Mouse (Mus musculus) adrenal gland, postnatal 14 days (tissue): ENCODE measurements at regions not wholly inside any gene's neighbourhood (a gene's known extent, or its start where the extent isn't known, plus 50 kb on each side); places are given as distances from the start of the nearest gene placed in this dataset.
A peak's percentile ranks its signal among the peaks of the same experiment; 100 is the strongest.
"Not testable (repeated sequence)": the region's sequence is repeated elsewhere in the genome, so short reads cannot be mapped to it uniquely, and the experiment has no call there.

Experiments
- DNase-seq: peaks from one replicate; pipeline ENCODE4 v3.0.0; 2021; ENCODE audit warnings: mixed read lengths

DNA sequence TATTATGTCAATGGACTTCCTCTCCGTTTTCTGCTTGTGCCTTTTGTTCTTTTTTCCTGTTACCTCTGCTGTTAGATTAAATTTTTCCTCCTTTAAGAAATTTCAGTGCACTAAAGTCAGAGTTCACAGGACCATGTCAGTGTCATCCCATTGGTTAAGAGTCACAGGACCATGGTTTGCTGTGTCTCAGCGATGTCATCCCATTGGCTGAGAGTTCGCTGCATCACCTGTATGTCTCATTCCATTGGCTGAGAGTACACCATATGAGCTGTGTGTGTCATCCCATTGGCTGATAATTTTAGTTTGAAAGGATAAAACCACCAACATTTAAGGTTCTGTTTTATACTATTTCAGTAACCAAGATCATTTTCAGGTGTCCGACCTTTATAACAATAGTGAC, 50.7 kb upstream of the Jade1 start:
- no peak for DNase-seq

DNA sequence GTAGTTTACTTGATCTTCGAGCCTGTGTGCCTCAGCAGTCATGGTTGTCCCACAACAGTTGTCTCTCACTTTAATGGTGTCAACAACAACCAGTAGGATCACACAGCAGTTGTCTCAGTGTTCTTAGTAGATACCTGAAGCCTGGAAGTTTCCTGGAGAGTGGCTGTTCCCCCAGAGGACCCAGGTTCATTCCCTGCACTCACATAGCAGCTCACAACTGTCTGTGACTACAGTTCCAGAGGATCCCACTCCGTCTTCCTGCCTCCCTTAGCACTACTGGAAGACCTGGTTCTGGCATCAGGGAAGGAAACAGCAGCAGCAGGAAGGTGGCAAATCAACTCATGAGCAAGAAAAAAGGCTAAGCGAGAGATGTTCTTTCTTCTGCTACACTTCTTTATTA, 53.4 kb upstream of the Jade1 start:
- DNase-seq = no peak

DNA sequence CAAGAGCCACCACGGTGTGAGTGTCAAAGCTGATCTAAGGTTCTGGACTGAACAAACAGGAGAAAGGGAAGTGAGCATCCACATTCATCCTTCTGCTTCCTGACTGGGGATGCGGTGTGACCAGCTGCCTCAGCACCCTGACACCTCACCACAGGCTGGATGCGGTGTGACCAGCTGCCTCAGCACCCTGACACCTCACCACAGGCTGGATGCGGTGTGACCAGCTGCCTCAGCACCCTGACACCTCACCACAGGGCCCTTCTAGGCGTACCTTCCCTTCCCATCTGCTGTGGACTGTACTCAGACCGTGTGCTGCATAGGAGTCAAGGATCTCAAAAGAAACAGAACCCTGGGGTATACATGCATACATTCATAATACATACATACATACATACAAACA, 53.9 kb upstream of the Jade1 start:
- not testable (repeated sequence) for DNase-seq

DNA sequence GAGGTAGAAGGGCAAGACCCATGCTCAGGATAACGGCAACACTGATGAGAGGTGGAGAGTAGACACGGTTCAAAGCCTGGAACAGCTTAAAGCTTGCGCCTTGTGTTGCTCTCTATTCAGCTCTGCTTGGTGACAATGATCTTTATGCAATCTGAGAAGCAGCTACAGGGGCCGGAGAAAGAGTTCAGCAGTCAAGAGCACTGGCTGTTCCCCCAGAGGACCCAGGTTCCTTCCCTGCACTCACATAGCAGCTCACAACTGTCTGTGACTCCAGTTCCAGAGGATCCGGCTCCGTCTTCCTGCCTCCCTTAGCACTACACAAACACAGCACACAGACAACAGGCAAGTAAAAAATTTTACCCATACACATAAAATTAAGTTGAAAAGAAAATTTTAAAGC, 54.4 kb upstream of the Jade1 start:
- no peak for DNase-seq

DNA sequence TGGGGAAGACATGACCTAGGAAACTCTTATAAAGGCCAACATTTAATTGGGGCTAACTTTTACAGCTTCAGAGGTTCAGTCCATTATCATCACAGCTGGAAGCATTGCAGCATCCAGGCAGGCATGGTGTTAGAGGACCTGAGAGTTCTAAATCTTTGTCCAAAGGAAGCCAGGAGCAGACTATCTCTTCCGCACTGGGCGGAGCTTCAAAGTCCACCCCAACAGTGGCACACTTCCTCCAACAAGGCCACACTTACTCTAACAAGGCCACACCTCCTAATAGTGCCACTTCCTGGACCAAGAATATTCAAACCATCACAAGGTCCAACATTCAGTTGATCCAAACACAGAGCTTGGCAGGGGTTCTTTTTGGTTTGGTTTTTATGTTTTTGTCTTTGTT, 55.9 kb upstream of the Jade1 start:
- DNase-seq = no peak

DNA sequence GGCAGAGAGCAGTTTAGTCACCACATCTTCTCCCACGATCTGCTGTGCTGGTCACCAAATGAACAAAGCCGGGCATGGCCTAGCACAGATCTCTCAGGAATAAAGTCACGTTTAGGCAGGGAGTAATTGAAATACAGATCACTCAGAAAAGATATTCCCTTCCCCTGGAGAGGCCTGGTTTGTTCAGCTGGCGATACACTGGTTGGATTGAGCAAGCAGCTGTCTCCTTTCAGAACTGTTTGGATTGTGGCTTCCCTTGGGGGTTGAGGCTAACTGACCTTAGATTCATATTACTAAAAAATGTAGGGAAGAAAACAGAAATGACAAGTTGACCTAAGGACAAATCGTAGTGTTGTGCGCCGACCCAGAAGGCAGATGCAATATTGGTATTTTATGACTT, 56.7 kb upstream of the Jade1 start:
- peak; percentile 52 for DNase-seq

DNA sequence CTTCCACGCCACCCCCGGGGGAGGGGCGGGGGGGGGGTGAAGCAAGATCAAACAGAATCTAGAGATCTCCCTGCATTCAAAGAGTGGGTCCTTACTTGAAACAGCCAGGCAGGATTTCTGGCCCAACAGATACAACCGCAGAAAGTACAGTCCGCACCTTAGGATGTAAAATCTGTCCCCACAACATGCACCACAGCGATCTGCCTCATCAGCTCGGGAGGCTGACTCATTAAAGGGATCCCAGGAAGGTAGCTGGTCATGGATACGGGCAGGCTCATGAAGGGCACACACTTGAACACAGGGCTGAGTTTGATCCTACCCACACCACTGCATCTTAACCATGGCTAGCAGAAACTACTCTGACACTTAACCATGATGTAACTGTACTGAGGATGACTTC, 57.8 kb upstream of the Jade1 start:
- no peak for DNase-seq

DNA sequence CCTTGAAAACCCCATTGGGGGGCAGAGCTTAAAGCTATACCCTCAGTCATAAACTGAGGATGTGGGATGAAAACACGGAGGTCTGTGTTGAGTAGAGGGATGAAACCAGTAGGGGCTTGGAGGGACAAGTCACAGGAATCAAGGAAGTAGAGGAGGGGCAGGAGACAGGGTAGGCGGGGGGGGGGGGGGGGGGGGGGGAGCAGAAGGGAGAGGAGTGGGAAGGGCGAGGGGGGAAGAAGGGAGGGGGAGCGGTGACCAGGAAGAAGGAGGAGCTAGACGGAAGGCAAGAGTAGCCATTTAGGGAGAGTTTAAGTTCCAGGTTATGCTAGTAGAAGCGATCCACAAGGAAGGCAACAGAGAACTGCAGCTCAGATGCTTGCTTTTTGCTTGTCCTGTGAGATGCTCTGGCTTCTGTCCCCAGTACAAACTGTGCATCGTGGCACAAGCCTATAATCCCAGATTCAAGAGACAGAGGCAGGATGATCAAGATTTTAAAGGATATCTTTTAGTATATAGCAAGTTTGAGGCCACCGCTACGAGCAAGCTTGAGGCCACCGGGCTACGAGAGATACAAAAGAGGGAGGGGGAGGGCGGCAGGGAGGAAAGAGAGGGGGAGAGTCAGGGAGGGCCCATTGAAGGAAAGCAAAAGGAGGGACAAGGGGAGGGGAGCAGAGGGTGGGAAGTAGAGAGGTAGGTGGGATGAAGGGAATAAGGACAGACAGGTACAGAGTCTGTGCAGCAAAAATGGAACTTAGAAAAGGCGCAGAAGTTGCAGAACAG, 58.4 kb upstream of the Jade1 start:
- no peak for DNase-seq

DNA sequence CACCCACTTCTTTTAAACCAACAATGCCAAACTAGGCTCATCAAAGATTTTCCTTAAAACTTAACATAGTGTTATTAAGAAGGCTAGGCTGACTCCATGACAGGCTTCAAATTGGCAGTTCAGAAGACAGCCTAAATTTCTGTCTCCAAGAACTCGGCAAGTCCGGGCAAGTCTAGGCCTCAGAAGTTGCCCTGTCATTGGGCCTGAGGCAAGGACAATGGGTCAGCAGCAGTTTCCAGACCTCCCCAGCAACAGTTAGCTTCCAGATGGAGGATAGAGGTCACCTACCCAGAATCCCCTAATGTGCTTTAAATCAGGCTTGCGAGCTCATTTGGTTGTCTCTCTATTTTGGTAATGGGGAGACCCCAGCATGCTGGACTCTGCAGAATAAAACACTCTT, 59.6 kb upstream of the Jade1 start:
- no peak for DNase-seq

DNA sequence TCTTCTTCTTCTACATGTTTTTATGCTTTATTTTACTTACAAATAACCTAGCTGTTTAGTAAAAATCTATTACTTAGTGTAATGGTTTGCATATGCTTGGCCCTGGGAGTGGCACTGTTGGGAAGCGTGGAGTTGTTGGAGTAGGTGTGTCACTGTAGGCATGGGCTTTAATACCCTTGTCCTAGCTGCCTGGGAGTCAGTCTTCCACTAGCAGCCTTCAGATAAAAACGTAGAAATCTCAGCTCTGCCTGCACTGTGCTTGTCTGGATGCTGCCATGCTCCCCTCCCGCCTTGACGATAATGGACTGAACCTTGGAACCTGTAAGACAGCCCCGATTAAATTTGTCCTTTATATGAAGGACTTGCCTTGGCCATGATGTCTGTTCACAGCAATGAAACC, 60.4 kb upstream of the Jade1 start:
- DNase-seq = no peak

DNA sequence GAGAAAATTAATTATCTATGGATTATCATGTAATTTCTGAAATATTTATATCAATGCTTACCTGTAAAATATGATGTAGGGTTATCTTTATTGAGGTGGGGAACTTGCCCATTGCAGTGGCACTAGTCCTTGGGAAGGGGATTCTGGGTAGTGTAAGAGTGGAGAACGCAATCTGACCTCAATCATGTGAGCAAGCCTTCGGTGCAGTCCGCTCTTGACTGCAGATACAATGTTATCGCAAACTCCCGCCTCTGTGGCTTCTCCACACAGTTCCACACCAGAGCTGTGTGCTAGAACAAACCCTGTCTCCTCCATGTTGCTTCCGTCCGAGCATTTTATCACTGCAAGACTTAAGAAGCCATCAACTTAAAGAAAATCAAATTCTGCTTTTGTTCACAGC, 62.1 kb upstream of the Jade1 start:
- DNase-seq = no peak

DNA sequence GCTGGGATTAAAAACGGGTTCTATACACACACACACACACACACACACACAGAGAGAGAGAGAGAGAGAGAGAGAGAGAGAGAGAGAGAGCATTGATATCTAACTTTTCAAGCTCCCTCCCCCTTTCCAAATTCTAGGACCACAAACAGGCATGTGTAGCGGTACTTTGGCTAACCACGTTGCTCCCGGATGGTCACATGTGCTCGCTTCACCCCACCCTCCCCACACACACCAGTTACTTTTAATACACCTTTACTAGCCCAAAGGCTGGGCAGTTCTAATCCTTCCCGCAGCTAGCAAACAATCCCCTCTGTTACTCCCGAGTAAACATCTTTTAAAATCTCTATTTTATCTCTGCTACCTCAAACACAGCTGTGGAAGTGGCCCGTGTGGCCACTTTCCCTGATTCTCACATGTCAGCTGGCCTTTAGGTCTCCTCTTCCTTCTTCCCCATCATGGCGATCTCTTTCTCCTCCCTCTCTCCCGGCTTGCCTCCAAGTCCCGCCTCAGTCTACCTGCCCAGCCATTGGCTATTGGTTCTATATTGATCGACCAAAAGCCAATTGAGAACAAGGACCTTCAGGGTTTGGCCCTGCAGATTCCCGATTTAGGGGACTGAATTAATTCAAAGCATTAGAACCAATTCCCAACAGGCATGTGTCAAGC, 62.7 kb upstream of the Jade1 start:
- no peak for DNase-seq

DNA sequence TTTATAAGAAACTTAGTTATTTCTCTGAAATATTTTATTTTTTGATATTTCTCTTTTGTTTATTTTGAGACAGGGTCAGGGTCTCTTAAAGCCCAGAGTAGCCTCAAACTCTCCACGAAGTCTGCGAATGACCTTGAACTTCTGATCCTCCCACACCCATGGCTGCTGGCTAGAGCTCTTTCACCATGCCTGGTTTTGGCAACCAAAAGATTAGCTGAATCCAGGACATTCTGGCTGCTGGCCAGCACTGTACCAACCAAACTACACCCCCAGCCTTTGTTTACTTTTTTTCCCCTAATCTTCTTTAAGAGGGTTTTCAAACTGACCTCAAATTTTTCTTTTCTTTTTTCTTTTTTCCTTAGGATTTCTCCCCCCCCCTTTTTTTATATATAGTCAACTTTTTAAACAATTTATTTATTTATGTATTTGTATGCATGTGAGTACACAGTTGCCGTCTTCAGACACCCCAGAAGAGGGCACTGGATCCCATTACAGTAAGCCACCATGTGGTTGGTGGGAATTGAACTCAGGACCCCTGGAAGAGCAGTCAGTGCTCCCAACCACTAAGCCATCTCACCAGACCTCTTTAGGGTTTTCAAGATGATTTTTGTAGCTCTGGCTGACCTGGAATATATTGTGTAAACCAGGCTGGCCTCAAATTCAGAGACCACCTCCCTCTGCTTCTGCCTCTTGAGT, 63.4 kb upstream of the Jade1 start:
- DNase-seq = peak; percentile 77

DNA sequence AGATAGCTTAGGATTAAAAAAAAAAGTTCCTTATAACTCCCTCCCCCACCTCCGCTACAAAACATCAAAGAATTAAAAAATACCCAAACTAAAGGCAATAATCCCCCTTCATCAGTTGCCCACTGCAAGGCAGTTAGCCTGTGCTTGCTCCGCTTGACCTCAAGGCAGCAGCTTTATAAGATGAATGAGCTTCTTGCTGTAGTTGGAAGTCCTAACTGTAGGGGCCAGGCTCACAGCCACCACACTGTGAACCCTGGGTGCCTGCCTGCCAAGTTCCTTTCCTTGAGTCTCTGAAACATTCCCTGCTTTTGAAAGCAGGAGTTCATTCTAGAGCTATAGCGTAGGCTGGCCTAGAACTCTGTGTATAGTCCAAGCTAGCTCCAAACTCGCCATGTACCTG, 64.3 kb upstream of the Jade1 start:
- DNase-seq = peak; percentile 40

DNA sequence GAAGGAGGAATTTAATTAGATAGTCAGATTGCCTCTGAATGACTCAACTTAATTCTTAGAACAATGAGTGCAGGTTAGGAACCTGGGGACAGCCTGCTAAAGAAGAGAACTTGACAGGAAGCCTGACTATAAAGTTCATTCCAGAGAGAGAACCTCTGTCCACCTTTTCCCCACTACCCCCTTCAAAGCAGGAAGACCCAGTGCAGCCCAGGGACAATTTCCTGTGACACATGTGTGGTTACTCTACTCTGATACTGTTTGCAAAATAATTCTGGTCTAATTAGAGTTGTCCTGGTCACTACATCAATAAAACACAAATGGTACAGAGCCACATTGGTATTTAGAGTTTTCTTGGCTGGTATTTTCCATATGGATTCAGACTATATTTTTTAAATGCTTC, 65.5 kb upstream of the Jade1 start:
- DNase-seq = no peak

DNA sequence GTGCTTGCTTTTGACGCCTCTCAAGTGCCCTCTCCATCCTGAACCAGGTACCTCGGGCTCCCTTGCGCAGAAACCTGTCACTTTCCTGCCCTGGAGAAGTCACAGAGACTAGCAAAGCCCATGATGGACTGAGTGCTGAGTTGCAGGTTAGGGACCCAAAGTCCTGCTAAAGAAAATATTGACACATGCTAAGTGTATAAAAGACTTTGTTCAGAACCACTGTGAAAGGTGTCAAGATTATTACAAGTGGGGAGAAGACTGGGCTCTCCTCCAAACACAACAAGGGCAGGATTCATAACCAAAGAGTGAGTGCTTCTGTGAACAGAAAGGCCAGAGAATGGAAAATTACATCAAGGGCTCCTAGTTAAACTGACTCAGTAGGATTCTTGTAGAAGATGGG, 66.0 kb upstream of the Jade1 start:
- no peak for DNase-seq

DNA sequence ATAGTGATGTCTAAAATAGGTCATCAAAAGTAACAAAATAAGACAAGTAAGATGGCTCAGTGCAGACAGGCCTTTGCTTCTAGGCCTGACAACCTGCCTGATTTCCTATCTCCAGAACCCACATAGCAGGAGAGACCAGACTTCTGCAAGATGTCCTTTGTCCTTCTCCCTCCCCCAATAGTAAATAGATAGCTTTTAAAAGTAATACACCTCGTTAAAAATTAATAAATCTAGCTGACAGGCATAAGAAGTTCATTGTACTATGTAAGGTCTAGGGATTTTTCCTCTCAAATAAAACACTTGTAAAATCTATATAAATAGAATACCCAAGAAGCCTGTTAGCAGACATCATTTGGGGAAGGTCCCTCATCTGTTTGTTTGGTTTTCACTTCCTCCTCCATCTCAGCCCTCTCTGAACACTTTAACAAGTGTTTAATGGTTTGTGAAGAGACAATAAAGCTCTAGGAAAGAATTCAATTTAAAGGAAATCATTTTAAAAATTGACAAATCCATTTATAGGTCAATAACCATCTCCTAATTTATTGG, 67.2 kb upstream of the Jade1 start:
- no peak for DNase-seq

DNA sequence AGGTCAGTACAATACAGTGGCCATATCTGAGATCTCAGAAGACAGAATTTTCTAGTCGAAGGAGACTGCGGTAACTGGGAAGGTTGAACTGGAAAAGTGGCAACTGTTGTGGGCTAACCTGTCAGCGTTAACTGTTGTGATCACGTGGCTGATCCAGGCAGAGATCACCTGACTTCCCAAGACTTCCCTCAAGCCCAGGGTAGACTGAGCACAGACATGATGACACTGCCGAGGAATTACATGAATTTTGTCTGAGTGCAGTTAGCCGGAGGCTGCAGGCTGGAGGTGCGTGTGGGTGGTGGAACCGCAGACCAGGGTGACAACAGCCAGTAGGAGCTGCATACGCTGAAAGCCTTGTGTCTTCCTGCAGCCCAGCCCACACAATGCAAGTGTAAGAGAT, 70.6 kb upstream of the Jade1 start:
- DNase-seq = no peak

DNA sequence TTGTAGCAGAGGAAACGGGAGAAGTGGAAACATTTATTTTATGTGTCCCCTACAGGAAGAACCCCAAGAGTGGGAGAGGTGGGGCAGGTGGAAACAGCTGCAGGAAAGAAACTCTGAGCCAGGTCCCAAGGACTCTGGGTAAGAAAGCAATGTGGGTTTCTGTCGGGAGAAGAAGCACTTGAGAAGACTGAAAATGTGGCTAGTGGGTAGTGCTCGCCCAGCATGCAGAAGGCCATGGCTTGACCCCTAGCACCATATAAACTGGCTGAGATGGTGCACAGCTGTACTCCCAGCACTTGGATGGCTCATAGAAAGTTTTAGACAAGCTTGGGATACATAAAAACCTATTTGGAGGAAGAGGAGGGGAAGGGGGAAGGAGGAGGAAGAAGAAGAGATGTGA, 71.9 kb upstream of the Jade1 start:
- DNase-seq = no peak

DNA sequence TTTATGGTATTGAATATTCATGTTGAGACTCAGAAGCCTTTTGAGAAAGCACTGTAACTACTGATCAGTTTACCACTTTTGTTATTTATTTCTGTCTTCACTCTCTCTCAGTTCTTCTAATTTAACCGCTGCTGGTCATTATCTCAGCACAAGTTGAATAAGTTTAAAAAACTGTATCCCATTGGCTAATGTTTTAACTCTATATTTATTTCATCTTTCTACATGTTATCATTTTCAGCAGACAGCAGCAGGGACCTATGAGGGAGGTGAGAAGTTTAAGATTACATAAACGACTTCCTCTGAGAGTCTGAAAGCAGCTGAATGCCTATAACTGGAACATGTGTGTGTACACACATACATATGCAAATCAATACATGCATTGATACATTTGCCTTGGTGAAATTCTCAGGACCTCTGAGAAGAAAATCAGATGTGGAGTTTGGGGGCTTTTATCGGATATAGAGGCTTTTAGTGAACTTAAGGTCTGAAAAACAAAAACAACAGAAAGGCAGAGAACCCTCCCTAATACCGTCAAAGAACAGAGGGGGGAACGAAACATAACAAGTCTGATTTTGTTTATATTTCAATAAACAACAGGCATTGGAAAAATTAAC, 72.5 kb upstream of the Jade1 start:
- DNase-seq = no peak

DNA sequence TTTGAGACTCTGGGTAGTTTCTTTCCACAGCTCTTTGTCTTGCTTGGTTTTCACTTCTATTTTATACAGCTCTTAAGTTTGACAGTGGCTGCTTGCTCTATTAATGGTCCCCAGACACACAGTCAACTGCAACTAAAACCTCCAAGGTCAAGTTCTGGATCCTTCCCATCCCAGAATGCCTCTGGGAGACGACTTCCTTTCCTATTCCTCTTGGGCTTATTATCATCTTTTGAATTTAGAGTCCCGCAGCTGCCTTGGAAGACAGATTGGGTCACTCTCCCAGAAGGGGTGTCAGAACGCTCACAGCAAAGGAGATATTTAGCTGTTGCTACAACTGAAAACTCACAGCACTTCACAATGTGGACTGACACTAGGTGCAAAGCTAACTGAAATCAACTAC, 75.3 kb upstream of the Jade1 start:
- DNase-seq = no peak

DNA sequence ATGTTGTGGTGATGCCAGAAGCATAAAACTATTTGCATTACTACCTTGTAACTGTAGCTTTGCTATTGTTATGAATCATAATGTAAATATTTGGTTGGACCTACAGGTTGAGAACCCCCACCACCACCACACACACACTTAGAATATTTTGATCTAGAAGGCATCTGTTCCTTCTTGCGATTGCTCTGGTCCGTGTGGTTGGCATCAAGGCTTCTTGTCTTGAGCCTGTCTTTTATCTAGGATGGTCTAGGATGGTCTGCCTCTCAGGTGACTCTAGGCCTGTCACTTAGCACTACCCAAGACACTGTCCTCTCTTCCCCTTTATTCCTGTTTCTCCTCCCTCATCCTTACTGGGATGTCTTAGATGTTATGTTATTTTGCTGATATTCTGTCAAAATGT, 76.6 kb upstream of the Jade1 start:
- DNase-seq = no peak

DNA sequence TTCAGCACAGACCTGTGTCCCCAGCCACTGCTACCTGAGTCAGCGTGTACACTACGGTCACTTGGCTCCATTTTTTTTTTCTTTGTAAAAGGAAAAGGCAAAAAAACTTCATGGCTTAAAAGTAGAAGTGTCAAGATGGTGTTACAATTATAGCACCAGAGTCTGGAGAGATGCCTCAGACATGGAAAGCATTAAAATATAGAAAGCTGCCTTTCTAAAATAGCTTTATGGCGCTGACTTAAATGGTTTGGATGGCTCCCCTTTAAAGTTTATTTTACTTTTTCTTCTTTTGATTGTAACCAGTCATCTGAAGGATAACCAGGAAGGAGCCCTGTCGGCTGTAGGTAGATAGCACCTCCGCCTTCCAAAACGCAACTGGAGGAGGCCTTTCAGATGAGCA, 79.0 kb upstream of the Jade1 start:
- no peak for DNase-seq
